Mouse (Mus musculus): Measurements from ENCODE around the gene Syce2. TPM values are rescaled to one million over a fixed set of nuclear protein-coding genes. Genes with fewer than 3 reads are reported as not detected.

Syce2 gene
- polyA plus RNA-seq, 1 experiment from 2014 or later = 94.8 TPM

- 44% methylated on average over 20 of the region's 20 CpGs for WGBS
- peak overlapping the region; percentile 58 for H3K4me3 ChIP-seq (ENCODE audit: low read depth, low read length)
- no peak overlapping the region for H3K27ac ChIP-seq (ENCODE audit: low read depth)
- TF ChIP-seq CTCF (IDR thresholded peaks at IDR 0.05; ENCODE audit: low read depth) = no peak
- ATAC-seq (ENCODE audit: insufficient read depth) (no peak; the same call in 1 of the 2 replicates), DNase-seq (no peak)
- H3K27me3 ChIP-seq (ENCODE audit: insufficient read depth, low read length) = peaks cover 37% of the 10 kb centered on the region
- H3K4me1 ChIP-seq (ENCODE audit: insufficient read depth) = 0 out of 2 replicates have a peak, but pooled peaks cover 6% of the 10 kb centered on the region
- H3K4me2 ChIP-seq = peak overlapping the region; percentile 93
- H3K9ac ChIP-seq = peak overlapping the region; percentile 69
- no peaks in the 10 kb centered on the region for H3K36me3 ChIP-seq (ENCODE audit: insufficient read depth)
- 0 out of 2 replicates have a peak, but pooled peaks cover 5% of the 10 kb centered on the region for H3K9me3 ChIP-seq (ENCODE audit: low read depth, low read length)
Measured at GRCm38 (mm10) chr8:84909162-84909767, 37.4 kb downstream of the Syce2 start.

DNA sequence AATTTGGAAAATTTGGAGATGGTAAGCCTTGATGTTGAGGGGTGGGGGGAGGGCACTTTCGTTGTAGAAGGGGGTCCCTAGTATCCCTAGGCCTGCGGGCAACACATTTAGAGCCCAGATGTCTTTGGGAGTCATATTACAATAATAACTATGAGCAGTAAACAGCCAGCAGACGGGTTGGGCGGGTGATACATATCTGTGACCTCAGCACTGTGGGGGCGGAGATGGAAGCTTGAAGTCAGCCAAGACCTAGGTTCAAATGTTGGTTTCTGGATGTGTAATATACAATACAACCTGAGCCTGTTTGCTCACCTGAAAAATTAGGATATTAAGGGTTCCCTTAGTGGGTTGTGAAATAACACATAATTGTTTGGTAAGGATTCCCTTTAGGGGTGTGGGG, 38.0 kb downstream of the Syce2 start:
- H3K4me3 ChIP-seq (ENCODE audit: low read depth, low read length) = no peak overlapping the region
- no peaks in the 10 kb centered on the region for H3K36me3 ChIP-seq (ENCODE audit: insufficient read depth)
- 61% methylated on average over 5 of the region's 5 CpGs for WGBS
- DNase-seq = no peak
- 0 out of 2 replicates have a peak, but pooled peaks cover 6% of the 10 kb centered on the region for H3K4me1 ChIP-seq (ENCODE audit: insufficient read depth)
- no peak for TF ChIP-seq CTCF (IDR thresholded peaks at IDR 0.05; ENCODE audit: low read depth)
- ATAC-seq (ENCODE audit: insufficient read depth) = no peak
- H3K9me3 ChIP-seq (ENCODE audit: low read depth, low read length) = 0 out of 2 replicates have a peak, but pooled peaks cover 5% of the 10 kb centered on the region
- H3K27ac ChIP-seq (ENCODE audit: low read depth) = no peak overlapping the region
- peaks cover 37% of the 10 kb centered on the region for H3K27me3 ChIP-seq (ENCODE audit: insufficient read depth, low read length)
- H3K9ac ChIP-seq = no peak overlapping the region
- peak overlapping the region; percentile 93 for H3K4me2 ChIP-seq

DNA sequence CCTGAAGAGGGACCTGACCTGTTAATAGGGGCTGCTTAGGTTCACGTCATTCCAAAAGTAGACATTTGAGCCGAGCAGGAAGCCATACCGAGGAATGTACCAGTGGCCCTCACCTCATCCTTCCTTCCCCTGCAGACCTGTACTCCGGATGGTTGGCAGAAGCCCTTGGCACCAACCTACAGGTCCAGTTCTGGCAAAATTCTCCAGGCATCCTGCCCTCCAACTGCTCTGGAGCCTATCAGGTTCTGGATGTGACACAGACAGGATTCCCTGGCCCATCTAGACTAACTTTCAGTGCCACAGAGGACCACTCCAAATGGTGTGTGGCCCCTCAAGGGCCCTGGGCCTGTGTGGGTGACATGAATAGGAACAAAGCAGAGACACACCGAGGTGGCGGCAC, 38.6 kb downstream of the Syce2 start:
- Histone ChIP-seq H3K4me2 (no peak overlapping the region), H3K9ac (no peak overlapping the region), H3K4me1 (ENCODE audit: insufficient read depth) (0 out of 2 replicates have a peak, but pooled peaks cover 6% of the 10 kb centered on the region), H3K9me3 (ENCODE audit: low read depth, low read length) (0 out of 2 replicates have a peak, but pooled peaks cover 5% of the 10 kb centered on the region), H3K27me3 (ENCODE audit: insufficient read depth, low read length) (peaks cover 37% of the 10 kb centered on the region), H3K27ac (ENCODE audit: low read depth) (no peak overlapping the region), H3K4me3 (ENCODE audit: low read depth, low read length) (no peak overlapping the region), H3K36me3 (ENCODE audit: insufficient read depth) (no peaks in the 10 kb centered on the region)
- ATAC-seq (ENCODE audit: insufficient read depth) = no peak
- TF ChIP-seq CTCF (IDR thresholded peaks at IDR 0.05; ENCODE audit: low read depth) = no peak
- no peak for DNase-seq
- WGBS = 76% methylated on average over 6 of the region's 6 CpGs

GRCm38 (mm10) chr8:84911854-84912253, 39.9 kb downstream of the Syce2 start:
- peaks cover 37% of the 10 kb centered on the region for H3K27me3 ChIP-seq (ENCODE audit: insufficient read depth, low read length)
- DNase-seq = no peak
- 82% methylated on average over 9 of the region's 9 CpGs for WGBS

GRCm38 (mm10) chr8:84912391-84912790, 40.5 kb downstream of the Syce2 start:
- 0 out of 2 replicates have a peak, but pooled peaks cover 6% of the 10 kb centered on the region for H3K4me1 ChIP-seq (ENCODE audit: insufficient read depth)
- WGBS = 18% methylated on average over 27 of the region's 27 CpGs
- peaks cover 37% of the 10 kb centered on the region for H3K27me3 ChIP-seq (ENCODE audit: insufficient read depth, low read length)

More at GRCm38 (mm10) chr8:84911854-84912253, 39.9 kb downstream of the Syce2 start:
- ATAC-seq (ENCODE audit: insufficient read depth) = no peak
- Histone ChIP-seq H3K4me1 (ENCODE audit: insufficient read depth) (0 out of 2 replicates have a peak, but pooled peaks cover 6% of the 10 kb centered on the region), H3K27ac (ENCODE audit: low read depth) (no peak overlapping the region), H3K36me3 (ENCODE audit: insufficient read depth) (no peaks in the 10 kb centered on the region), H3K4me3 (ENCODE audit: low read depth, low read length) (no peak overlapping the region), H3K9me3 (ENCODE audit: low read depth, low read length) (0 out of 2 replicates have a peak, but pooled peaks cover 5% of the 10 kb centered on the region), H3K4me2 (no peak overlapping the region), H3K9ac (no peak overlapping the region)
- TF ChIP-seq CTCF (IDR thresholded peaks at IDR 0.05; ENCODE audit: low read depth) = no peak

GRCm38 (mm10) chr8:84912895-84913501, 41.1 kb downstream of the Syce2 start:
- Histone ChIP-seq H3K27ac (ENCODE audit: low read depth) (no peak overlapping the region), H3K9me3 (ENCODE audit: low read depth, low read length) (0 out of 2 replicates have a peak, but pooled peaks cover 5% of the 10 kb centered on the region), H3K36me3 (ENCODE audit: insufficient read depth) (no peaks in the 10 kb centered on the region), H3K27me3 (ENCODE audit: insufficient read depth, low read length) (peaks cover 42% of the 10 kb centered on the region), H3K9ac (peak overlapping the region; percentile 39), H3K4me1 (ENCODE audit: insufficient read depth) (0 out of 2 replicates have a peak, but pooled peaks cover 6% of the 10 kb centered on the region), H3K4me2 (peak overlapping the region; percentile 74), H3K4me3 (ENCODE audit: low read depth, low read length) (peak overlapping the region; percentile 42)
- 1% methylated on average over 55 of the region's 55 CpGs for WGBS
- ATAC-seq (ENCODE audit: insufficient read depth) (peak; percentile 39; the same call in 1 of the 2 replicates), DNase-seq (peak; percentile 78)
- no peak for TF ChIP-seq CTCF (IDR thresholded peaks at IDR 0.05; ENCODE audit: low read depth)

More at GRCm38 (mm10) chr8:84912391-84912790, 40.5 kb downstream of the Syce2 start:
- Histone ChIP-seq H3K27ac (ENCODE audit: low read depth) (no peak overlapping the region), H3K9me3 (ENCODE audit: low read depth, low read length) (0 out of 2 replicates have a peak, but pooled peaks cover 5% of the 10 kb centered on the region), H3K9ac (peak overlapping the region; percentile 39; the same call in 1 of the 2 replicates), H3K36me3 (ENCODE audit: insufficient read depth) (no peaks in the 10 kb centered on the region), H3K4me2 (peak overlapping the region; percentile 74), H3K4me3 (ENCODE audit: low read depth, low read length) (peak overlapping the region; percentile 42)
- DNase-seq (no peak), ATAC-seq (ENCODE audit: insufficient read depth) (no peak)
- TF ChIP-seq CTCF (IDR thresholded peaks at IDR 0.05; ENCODE audit: low read depth) = no peak

DNA sequence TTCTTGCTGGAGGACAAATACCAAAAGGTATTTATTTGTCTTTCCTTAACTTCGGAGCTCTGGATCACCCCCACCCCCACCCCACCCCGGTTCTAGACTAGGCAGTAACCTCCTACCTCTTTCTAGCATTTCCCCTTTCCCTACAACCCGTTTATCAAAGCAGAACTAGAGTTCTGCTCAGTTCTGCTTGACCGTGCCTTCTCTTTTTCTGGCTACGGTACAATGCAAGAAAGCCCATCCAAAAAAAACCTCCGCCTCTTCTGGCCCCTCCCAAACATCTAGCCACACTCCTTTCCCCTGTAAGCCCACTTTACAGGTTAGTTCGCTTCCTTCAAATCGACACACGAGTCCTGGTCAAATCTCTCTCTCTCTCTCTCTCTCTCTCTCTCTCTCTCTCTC, 41.6 kb downstream of the Syce2 start:
- Histone ChIP-seq H3K9me3 (ENCODE audit: low read depth, low read length) (0 out of 2 replicates have a peak, but pooled peaks cover 5% of the 10 kb centered on the region), H3K4me3 (ENCODE audit: low read depth, low read length) (peak overlapping the region; percentile 42), H3K4me1 (ENCODE audit: insufficient read depth) (0 out of 2 replicates have a peak, but pooled peaks cover 6% of the 10 kb centered on the region), H3K36me3 (ENCODE audit: insufficient read depth) (no peaks in the 10 kb centered on the region), H3K4me2 (peak overlapping the region; percentile 74), H3K27ac (ENCODE audit: low read depth) (no peak overlapping the region), H3K27me3 (ENCODE audit: insufficient read depth, low read length) (peaks cover 47% of the 10 kb centered on the region), H3K9ac (peak overlapping the region; percentile 39)
- 8% methylated on average over 9 of the region's 9 CpGs for WGBS
- ATAC-seq (ENCODE audit: insufficient read depth) (no peak), DNase-seq (no peak)
- no peak for TF ChIP-seq CTCF (IDR thresholded peaks at IDR 0.05; ENCODE audit: low read depth)
